Mouse (Mus musculus): ENCODE measurements around the gene Baiap2. TPM values are rescaled to one million over a fixed set of nuclear protein-coding genes. Genes with fewer than 3 reads are reported as not detected.
A peak's percentile ranks its signal among the peaks of the same experiment; 100 is the strongest.

Baiap2 gene
- polyA plus RNA-seq, 1 experiment, result not detected

DNA sequence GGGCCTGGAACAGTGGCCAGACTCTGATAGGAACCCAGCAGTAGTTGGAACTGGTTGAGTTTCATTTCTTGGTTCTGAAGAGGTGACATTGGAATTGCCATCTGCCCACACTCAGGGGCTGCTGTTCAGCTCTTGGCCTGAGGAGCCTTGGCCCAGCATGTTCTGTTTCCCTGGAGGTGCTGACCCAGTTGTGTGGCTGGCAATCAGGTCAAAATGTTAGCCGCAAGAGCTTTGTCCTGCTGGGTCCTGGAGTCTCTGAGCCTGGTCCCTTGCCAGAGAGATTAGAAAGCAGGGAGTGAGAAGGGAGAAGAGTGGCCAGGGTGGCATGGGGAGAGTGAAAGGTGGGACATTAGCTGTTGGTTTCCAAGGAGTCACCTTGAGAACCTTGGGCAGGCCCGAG lies 6.2 kb downstream of the Baiap2 start:
- peaks cover 62% of the 10 kb centered on the region for H3K4me1 ChIP-seq (ENCODE audit: control insufficient read depth, insufficient read depth, low read length)
- WGBS, result 33% methylated on average over 2 of the region's 2 CpGs
- no peak overlapping the region for H3K4me3 ChIP-seq (ENCODE audit: insufficient read depth, low read depth, low read length)
- peak overlapping the region; percentile 30 for H3K27ac ChIP-seq (ENCODE audit: insufficient read depth, low read depth, low read length)
- TF ChIP-seq POLR2A (IDR thresholded peaks at IDR 0.05; ENCODE audit: insufficient read depth, low read depth, low read length), result no peak
- no peak for TF ChIP-seq CTCF (IDR thresholded peaks at IDR 0.05; ENCODE audit: insufficient read depth, low read depth, low read length)

DNA sequence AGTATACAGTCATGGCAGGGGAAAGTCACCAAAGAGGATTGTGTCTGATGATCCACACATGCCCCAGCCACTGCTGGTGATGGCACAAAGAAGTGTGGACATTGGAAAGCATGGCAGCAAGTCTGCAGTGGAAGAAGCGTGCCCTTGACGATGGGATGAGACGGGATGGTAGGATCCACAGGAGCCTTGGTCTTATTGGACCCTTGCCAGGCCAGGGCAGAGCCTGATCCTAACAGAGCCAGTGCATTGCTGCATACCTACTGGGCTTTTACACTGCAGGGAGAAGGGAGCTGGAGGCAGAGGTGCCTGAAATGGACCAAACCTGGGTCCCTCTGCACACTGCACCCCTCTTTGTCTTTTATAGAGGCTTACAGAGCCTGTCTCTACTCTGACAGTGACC lies 8.0 kb downstream of the Baiap2 start:
- WGBS, result 81% methylated on average over 3 of the region's 3 CpGs
- TF ChIP-seq POLR2A (IDR thresholded peaks at IDR 0.05; ENCODE audit: insufficient read depth, low read depth, low read length), result no peak
- TF ChIP-seq CTCF (IDR thresholded peaks at IDR 0.05; ENCODE audit: insufficient read depth, low read depth, low read length), result no peak
- no peak overlapping the region for H3K27ac ChIP-seq (ENCODE audit: insufficient read depth, low read depth, low read length)
- H3K4me3 ChIP-seq (ENCODE audit: insufficient read depth, low read depth, low read length), result no peak overlapping the region
- H3K4me1 ChIP-seq (ENCODE audit: control insufficient read depth, insufficient read depth, low read length), result peaks cover 70% of the 10 kb centered on the region

GRCm38 (mm10) chr11:119951326-119951725 lies 8.8 kb downstream of the Baiap2 start:
- H3K27ac ChIP-seq (ENCODE audit: insufficient read depth, low read depth, low read length), result no peak overlapping the region
- 73% methylated on average over 6 of the region's 6 CpGs for WGBS
- peaks cover 76% of the 10 kb centered on the region for H3K4me1 ChIP-seq (ENCODE audit: control insufficient read depth, insufficient read depth, low read length)
- H3K4me3 ChIP-seq (ENCODE audit: insufficient read depth, low read depth, low read length), result no peak overlapping the region
- TF ChIP-seq CTCF (IDR thresholded peaks at IDR 0.05; ENCODE audit: insufficient read depth, low read depth, low read length) (no peak), POLR2A (IDR thresholded peaks at IDR 0.05; ENCODE audit: insufficient read depth, low read depth, low read length) (no peak)

DNA sequence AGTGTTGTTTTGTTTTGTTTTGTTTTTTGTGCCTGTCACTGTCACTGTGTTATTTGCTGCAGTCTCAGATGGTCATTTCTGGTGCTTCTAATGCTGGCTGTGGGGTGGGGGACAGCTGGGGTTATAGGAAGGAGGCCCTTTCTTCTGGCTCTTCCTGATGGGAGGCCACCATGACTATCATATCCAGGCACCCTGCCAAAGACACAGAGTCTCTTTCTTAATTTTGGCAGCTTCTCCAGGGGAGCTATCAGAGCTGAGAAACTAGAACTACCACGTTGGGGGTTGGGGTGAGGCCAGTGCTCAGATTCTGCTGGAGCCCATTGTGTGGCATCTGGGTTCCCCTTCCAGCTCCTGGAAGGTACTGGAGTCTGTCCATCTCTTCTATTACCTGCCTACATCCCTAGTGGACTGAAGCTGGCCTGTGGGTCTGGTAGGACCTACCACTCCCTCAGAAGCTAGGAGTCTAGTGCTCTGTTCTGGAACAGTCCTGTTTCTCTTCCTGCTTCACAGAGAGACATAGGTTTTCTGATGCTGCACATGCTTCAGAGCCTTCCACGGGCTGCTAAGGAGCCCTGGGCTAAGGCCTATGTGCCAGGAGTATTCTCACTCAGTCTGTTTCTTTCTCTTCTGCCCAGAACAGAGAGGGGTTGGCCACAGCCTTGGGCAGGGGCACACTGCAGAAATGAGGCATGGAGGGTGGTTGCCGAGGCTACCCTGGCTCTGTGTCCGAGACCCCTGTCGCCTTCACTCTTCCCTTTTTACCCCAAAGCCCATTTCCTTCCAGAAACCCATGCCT lies 10.1 kb downstream of the Baiap2 start:
- H3K27ac ChIP-seq (ENCODE audit: insufficient read depth, low read depth, low read length), result peak overlapping the region; percentile 42; the same call in 1 of the 2 replicates
- H3K4me3 ChIP-seq (ENCODE audit: insufficient read depth, low read depth, low read length), result no peak overlapping the region
- WGBS, result 32% methylated on average over 5 of the region's 5 CpGs
- no peak for TF ChIP-seq POLR2A (IDR thresholded peaks at IDR 0.05; ENCODE audit: insufficient read depth, low read depth, low read length)
- H3K4me1 ChIP-seq (ENCODE audit: control insufficient read depth, insufficient read depth, low read length), result peaks cover 79% of the 10 kb centered on the region

DNA sequence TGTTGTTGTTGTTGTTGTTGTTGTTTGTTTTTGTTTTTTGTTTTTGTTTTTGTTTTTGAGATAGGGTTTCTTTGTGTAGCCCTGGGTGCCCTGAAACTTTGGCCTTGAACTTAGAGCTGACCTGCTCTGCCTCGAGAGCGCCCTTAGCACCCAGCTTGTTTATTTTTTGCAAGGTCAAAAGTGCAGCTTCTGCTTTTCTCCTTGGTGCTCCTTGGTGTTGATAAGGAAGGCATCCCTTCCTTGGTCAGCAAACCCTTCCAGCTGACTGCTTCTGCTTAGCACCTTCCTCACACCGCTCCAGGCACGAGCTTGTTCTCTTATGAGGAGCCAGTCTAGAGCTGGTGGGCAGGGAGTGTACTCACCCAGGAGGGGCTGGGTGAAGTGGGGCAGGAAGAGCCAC lies 11.7 kb downstream of the Baiap2 start:
- no peak for TF ChIP-seq POLR2A (IDR thresholded peaks at IDR 0.05; ENCODE audit: insufficient read depth, low read depth, low read length)
- TF ChIP-seq CTCF (IDR thresholded peaks at IDR 0.05; ENCODE audit: insufficient read depth, low read depth, low read length), result no peak
- 68% methylated on average over 4 of the region's 4 CpGs for WGBS
- Histone ChIP-seq H3K4me3 (ENCODE audit: insufficient read depth, low read depth, low read length) (no peak overlapping the region), H3K27ac (ENCODE audit: insufficient read depth, low read depth, low read length) (no peak overlapping the region), H3K4me1 (ENCODE audit: control insufficient read depth, insufficient read depth, low read length) (peaks cover 75% of the 10 kb centered on the region)

- no peak overlapping the region for H3K27ac ChIP-seq (ENCODE audit: insufficient read depth, low read depth, low read length)
- 72% methylated on average over 2 of the region's 2 CpGs for WGBS
- peaks cover 79% of the 10 kb centered on the region for H3K4me1 ChIP-seq (ENCODE audit: control insufficient read depth, insufficient read depth, low read length)
- no peak for TF ChIP-seq CTCF (IDR thresholded peaks at IDR 0.05; ENCODE audit: insufficient read depth, low read depth, low read length)
- TF ChIP-seq POLR2A (IDR thresholded peaks at IDR 0.05; ENCODE audit: insufficient read depth, low read depth, low read length), result no peak
- no peak overlapping the region for H3K4me3 ChIP-seq (ENCODE audit: insufficient read depth, low read depth, low read length)
Measured at GRCm38 (mm10) chr11:119954749-119955337, 12.3 kb downstream of the Baiap2 start.

DNA sequence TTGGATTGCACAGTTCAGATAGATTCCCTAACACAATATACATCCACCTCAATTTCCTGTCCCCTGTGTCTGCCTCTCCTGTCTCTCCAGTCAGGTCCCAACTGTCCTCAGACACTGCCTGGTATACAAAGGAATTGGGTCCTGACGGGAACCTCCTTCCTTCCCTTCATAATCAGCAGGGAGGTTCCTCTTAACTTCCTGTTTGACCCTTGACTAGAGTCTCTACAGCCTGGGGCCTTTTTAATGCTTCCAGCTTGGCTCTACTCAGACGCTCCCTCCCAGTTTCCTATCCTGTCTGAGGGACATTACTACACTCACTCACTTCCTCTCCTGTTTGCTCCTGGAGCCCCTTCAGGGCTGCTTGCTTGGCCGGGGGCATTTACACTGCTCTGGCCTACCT lies 12.9 kb downstream of the Baiap2 start:
- peaks cover 81% of the 10 kb centered on the region for H3K4me1 ChIP-seq (ENCODE audit: control insufficient read depth, insufficient read depth, low read length)
- TF ChIP-seq CTCF (IDR thresholded peaks at IDR 0.05; ENCODE audit: insufficient read depth, low read depth, low read length), result no peak
- no peak for TF ChIP-seq POLR2A (IDR thresholded peaks at IDR 0.05; ENCODE audit: insufficient read depth, low read depth, low read length)
- WGBS, result 69% methylated on average over 3 of the region's 3 CpGs
- peak overlapping the region; percentile 44; the same call in 1 of the 2 replicates for H3K27ac ChIP-seq (ENCODE audit: insufficient read depth, low read depth, low read length)
- H3K4me3 ChIP-seq (ENCODE audit: insufficient read depth, low read depth, low read length), result no peak overlapping the region

DNA sequence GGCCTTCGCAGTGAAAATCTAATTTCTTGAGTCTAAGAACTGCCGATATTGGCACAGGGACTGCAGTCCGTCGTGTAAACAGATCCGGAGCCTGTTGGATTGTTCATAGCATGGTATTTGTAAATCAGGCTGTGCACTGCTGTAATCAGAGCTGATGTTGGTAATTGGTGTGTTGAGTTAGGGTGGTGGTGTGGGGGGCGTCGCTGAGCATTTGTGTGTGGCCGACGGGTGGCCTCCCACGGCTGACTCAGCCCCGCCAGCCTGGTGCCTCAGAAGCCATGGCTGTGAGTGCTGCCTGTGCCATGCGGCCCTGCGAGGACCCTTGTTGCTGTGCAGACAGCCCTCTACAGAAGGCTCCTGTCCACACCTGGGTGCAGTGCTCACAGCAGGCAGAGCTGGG lies 14.0 kb downstream of the Baiap2 start:
- Histone ChIP-seq H3K4me1 (ENCODE audit: control insufficient read depth, insufficient read depth, low read length) (peaks cover 76% of the 10 kb centered on the region), H3K27ac (ENCODE audit: insufficient read depth, low read depth, low read length) (peak overlapping the region; percentile 65)

DNA sequence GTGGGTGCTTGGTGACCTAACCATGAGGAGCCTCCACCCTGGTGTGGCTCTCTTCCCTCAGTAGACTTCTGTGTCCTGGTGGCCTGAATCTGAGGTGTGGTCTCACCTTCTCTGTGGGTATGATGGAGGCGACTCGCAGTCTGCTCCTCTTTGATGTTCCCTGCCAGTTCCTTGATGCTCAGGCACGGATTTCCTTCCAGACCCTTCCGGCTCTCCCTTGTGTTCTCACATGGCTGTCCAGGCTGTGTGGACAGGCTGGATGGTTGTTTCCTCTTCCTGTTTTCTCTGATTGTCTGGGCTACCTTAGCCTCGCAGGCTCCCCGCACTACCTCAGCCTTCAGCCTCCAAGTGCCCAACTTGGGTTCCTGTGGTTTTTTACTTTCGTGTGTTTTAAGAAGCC lies 16.3 kb downstream of the Baiap2 start:
- Histone ChIP-seq H3K4me3 (ENCODE audit: insufficient read depth, low read depth, low read length) (no peak overlapping the region), H3K27ac (ENCODE audit: insufficient read depth, low read depth, low read length) (no peak overlapping the region), H3K4me1 (ENCODE audit: control insufficient read depth, insufficient read depth, low read length) (peaks cover 61% of the 10 kb centered on the region)
- TF ChIP-seq POLR2A (IDR thresholded peaks at IDR 0.05; ENCODE audit: insufficient read depth, low read depth, low read length), result no peak
- TF ChIP-seq CTCF (IDR thresholded peaks at IDR 0.05; ENCODE audit: insufficient read depth, low read depth, low read length), result no peak
- 84% methylated on average over 7 of the region's 7 CpGs for WGBS

More for the DNA sequence above, 14.0 kb downstream of the Baiap2 start:
- TF ChIP-seq POLR2A (IDR thresholded peaks at IDR 0.05; ENCODE audit: insufficient read depth, low read depth, low read length) (no peak), CTCF (IDR thresholded peaks at IDR 0.05; ENCODE audit: insufficient read depth, low read depth, low read length) (no peak)
- 10% methylated on average over 13 of the region's 13 CpGs for WGBS
- H3K4me3 ChIP-seq (ENCODE audit: insufficient read depth, low read depth, low read length), result no peak overlapping the region

All from olfactory bulb, adult 2 months (tissue).